In genomic region chr5:142701651-142702510, GRCm38 (mm10) we compare ENCODE assay signal across 8 mouse cellular contexts. TPM values are rescaled to one million over a fixed set of nuclear protein-coding genes. Genes with fewer than 3 reads are reported as not detected.
A peak's percentile ranks its signal among the peaks of the same experiment; 100 is the strongest.
DNase-seq lines count a peak whose midpoint lies in the region; ATAC-seq and TF ChIP-seq lines count a peak whose summit lies in the region.

No protein-coding gene starts in this region.

- TF ChIP-seq POLR2A in small intestine, adult 2 months (IDR thresholded peaks at IDR 0.05; ENCODE audit: low read depth, low read length) = no peak

- peak overlapping the region; percentile 57 for H3K9ac ChIP-seq in embryonic facial prominence, embryonic 12.5 days
- peak overlapping the region; percentile 78 for H3K9ac ChIP-seq in hindbrain, embryonic 14.5 days

- TF ChIP-seq CTCF in small intestine, adult 2 months (IDR thresholded peaks at IDR 0.05; ENCODE audit: extremely low read depth, insufficient read length, insufficient replicate concordance, low read depth, low read length) = no peak

- H3K4me3 ChIP-seq in embryonic facial prominence, embryonic 12.5 days = peak overlapping the region; percentile 59
- H3K4me3 ChIP-seq in hindbrain, embryonic 14.5 days (replicated peaks; ENCODE audit: low read length) = peak overlapping the region; percentile 46
- peak overlapping the region; percentile 67 for H3K4me3 ChIP-seq in small intestine, adult 2 months (ENCODE audit: low read depth, low read length)

- ATAC-seq in embryonic facial prominence, embryonic 12.5 days (ENCODE audit: insufficient number of reproducible peaks, insufficient read depth, low FRiP score, low TSS enrichment) = peak; percentile 87
- ATAC-seq in hindbrain, embryonic 14.5 days (ENCODE audit: low FRiP score) = peak; percentile 81

- no peaks in the 10 kb centered on the region for H3K9me3 ChIP-seq in embryonic facial prominence, embryonic 12.5 days
- no peaks in the 10 kb centered on the region for H3K9me3 ChIP-seq in hindbrain, embryonic 14.5 days (ENCODE audit: control insufficient read depth, low read length)

- no peak overlapping the region for H3K27ac ChIP-seq in embryonic facial prominence, embryonic 12.5 days
- no peak overlapping the region for H3K27ac ChIP-seq in hindbrain, embryonic 14.5 days
- H3K27ac ChIP-seq in small intestine, adult 2 months (ENCODE audit: insufficient read depth, low read depth, low read length) = no peak overlapping the region

- DNase-seq in layer of hippocampus, postnatal 10 days (ENCODE audit: low spot score in 2 of 2) = peak; percentile 76 to 81
- no peak for DNase-seq in layer of hippocampus, adult 11-12 months (ENCODE audit: low spot score)
- DNase-seq in adrenal gland, postnatal 36 days = peak; percentile 42 to 58
- DNase-seq in hindbrain, embryonic 14.5 days (ENCODE audit: low spot score) = peak; percentile 87
- peak; percentile 39 for DNase-seq in lung, postnatal 14 days
- no peak for DNase-seq in ovary, adult 18-20 months (ENCODE audit: low spot score)

- peak overlapping the region; percentile 85 for H3K4me2 ChIP-seq in embryonic facial prominence, embryonic 12.5 days (replicated peaks)
- peak overlapping the region; percentile 80 for H3K4me2 ChIP-seq in hindbrain, embryonic 14.5 days (replicated peaks)

- WGBS in embryonic facial prominence, embryonic 12.5 days = under 1% methylated on average over 58 of the region's 72 CpGs
- under 1% methylated on average over 61 of the region's 72 CpGs for WGBS in hindbrain, embryonic 14.5 days
- 2% methylated on average over 64 of the region's 72 CpGs for WGBS in small intestine, adult 2 months

- H3K4me1 ChIP-seq in embryonic facial prominence, embryonic 12.5 days = peaks cover 15% of the 10 kb centered on the region
- H3K4me1 ChIP-seq in hindbrain, embryonic 14.5 days (replicated peaks; ENCODE audit: control insufficient read depth, insufficient read depth, low read length) = peaks cover 12% of the 10 kb centered on the region
- peaks cover 10% of the 10 kb centered on the region for H3K4me1 ChIP-seq in small intestine, adult 2 months (ENCODE audit: control insufficient read depth, insufficient read depth, insufficient read length, low read length)

- peaks cover 28% of the 10 kb centered on the region for H3K27me3 ChIP-seq in embryonic facial prominence, embryonic 12.5 days
- 0 out of 2 replicates have a peak, but pooled peaks cover 8% of the 10 kb centered on the region for H3K27me3 ChIP-seq in hindbrain, embryonic 14.5 days (ENCODE audit: control insufficient read depth, insufficient read depth, low read length)
- peaks cover 24% of the 10 kb centered on the region; the same call in 1 of the 2 replicates for H3K27me3 ChIP-seq in small intestine, adult 2 months (ENCODE audit: control insufficient read depth, insufficient read depth, low read length)

- H3K36me3 ChIP-seq in embryonic facial prominence, embryonic 12.5 days = no peaks in the 10 kb centered on the region
- H3K36me3 ChIP-seq in hindbrain, embryonic 14.5 days (replicated peaks; ENCODE audit: control insufficient read depth, insufficient read depth) = peaks cover 13% of the 10 kb centered on the region
- H3K36me3 ChIP-seq in small intestine, adult 2 months (ENCODE audit: control insufficient read depth, insufficient read depth, low read length) = no peaks in the 10 kb centered on the region

RNA-seq across cellular contexts. Expression of gene Slc29a4, which starts 9.6 kb away (rescaled TPM):
- 10 to 100 TPM; 84.1 to 93.2 TPM for total RNA-seq in layer of hippocampus, postnatal 10 days (2021)
- 10 to 100 TPM; 14.4 to 22.8 TPM for total RNA-seq in adrenal gland, postnatal 36 days (2021)
- polyA plus RNA-seq in embryonic facial prominence, embryonic 12.5 days (2016; fragmentation: Nextera tagmentation; extraction: Ambion mirVana) = 15.7 and 19.0 TPM in 2 replicates
- polyA plus RNA-seq in hindbrain, embryonic 14.5 days (2014; fragmentation: Nextera tagmentation; extraction: Ambion mirVana) = 81.0 and 82.8 TPM in 2 replicates
- 1.1 and 2.6 TPM in 2 replicates for polyA plus RNA-seq in small intestine, adult 2 months (2012; rRNA removed)

Comparison
In these comparisons a context has a peak if more than half of its experiments do, and no peak if none do; other contexts are left out.
1. DNase-seq: peak in layer of hippocampus, postnatal 10 days (2 of 2), adrenal gland, postnatal 36 days (2 of 2), hindbrain, embryonic 14.5 days (single experiment) and lung, postnatal 14 days (single experiment); none in layer of hippocampus, adult 11-12 months (single experiment) and ovary, adult 18-20 months (single experiment).
2. Peak in every context shown above with its lines, with median percentiles within 50 percentile points of each other: H3K4me3 ChIP-seq.